Mouse (Mus musculus): ENCODE measurements around the gene Arhgap31. TPM values are rescaled to one million over a fixed set of nuclear protein-coding genes. Genes with fewer than 3 reads are reported as not detected.
A peak's percentile ranks its signal among the peaks of the same experiment; 100 is the strongest.

The Arhgap31 gene
- polyA plus RNA-seq, 1 experiment from 2014 or later: 43.1 TPM

- no peaks in the 10 kb centered on the region for H3K27me3 ChIP-seq (replicated peaks)
- WGBS: 47% methylated on average over 11 of the region's 11 CpGs
- H3K4me3 ChIP-seq: no peak overlapping the region
- peaks cover 59% of the 10 kb centered on the region for H3K36me3 ChIP-seq
- H3K9ac ChIP-seq: no peak overlapping the region
- no peaks in the 10 kb centered on the region for H3K9me3 ChIP-seq (replicated peaks)
- peak overlapping the region; percentile 13 for H3K4me2 ChIP-seq
- peak overlapping the region; percentile 81 for H3K27ac ChIP-seq (ENCODE audit: poor library complexity, severe bottlenecking)
- peaks cover 84% of the 10 kb centered on the region for H3K4me1 ChIP-seq (replicated peaks)
- ATAC-seq (ENCODE audit: insufficient number of reproducible peaks, low FRiP score): no peak
Measured at GRCm38 (mm10) chr16:38624303-38624702, 88.8 kb downstream of the Arhgap31 start.

- no peak overlapping the region for H3K9ac ChIP-seq
- H3K4me3 ChIP-seq: no peak overlapping the region
- no peaks in the 10 kb centered on the region for H3K9me3 ChIP-seq (replicated peaks)
- H3K4me2 ChIP-seq: no peak overlapping the region
- ATAC-seq (ENCODE audit: insufficient number of reproducible peaks, low FRiP score): no peak
- H3K4me1 ChIP-seq (replicated peaks): peaks cover 64% of the 10 kb centered on the region
- H3K27me3 ChIP-seq (replicated peaks): no peaks in the 10 kb centered on the region
- WGBS: 65% methylated on average over 2 of the region's 2 CpGs
- 0 out of 2 replicates have a peak overlapping the region, but pooled peaks have one; percentile 2 for H3K27ac ChIP-seq (ENCODE audit: poor library complexity, severe bottlenecking)
- H3K36me3 ChIP-seq: peaks cover 72% of the 10 kb centered on the region
Measured at GRCm38 (mm10) chr16:38622283-38622682, 90.8 kb downstream of the Arhgap31 start.

DNA sequence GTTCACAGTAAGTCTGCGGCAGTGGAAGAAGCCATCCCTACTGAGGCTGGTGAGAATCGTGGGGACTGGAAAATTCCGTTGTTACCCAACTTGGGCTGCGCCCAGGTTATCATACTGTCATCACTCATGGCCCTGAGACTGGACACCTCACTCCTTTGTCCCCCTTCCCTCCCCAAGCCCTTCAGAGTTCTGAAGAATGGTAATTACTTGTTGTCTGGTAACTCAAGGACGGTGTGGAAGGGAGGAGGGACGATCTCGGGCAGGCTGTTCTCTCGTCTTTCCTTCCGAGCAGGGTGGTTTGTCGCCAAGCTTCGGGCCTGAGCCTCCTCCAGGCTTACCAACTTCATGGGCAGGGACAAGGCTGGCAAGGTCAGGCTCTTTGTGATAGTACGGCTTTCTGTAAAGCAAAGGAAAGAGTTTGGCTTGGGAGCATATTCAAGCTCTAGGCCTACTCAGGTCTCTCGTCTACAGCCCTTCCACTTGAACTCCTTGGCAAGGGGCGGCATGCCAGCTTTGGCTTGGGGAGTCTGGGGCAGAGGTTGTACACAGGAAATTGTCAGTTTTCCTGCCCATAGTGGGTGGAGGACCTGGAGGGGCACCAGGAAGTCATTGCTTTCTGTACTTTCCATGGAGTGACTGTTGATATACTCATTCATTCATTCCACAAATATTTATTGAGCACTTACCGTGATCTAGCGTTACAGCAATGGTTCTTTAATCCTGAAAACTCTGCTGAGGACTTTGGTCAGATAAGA lies 92.2 kb downstream of the Arhgap31 start:
- Histone ChIP-seq H3K36me3 (peaks cover 84% of the 10 kb centered on the region), H3K4me3 (no peak overlapping the region), H3K27ac (ENCODE audit: poor library complexity, severe bottlenecking) (peak overlapping the region; percentile 66; the same call in 1 of the 2 replicates), H3K9me3 (replicated peaks) (no peaks in the 10 kb centered on the region), H3K4me1 (replicated peaks) (peaks cover 50% of the 10 kb centered on the region), H3K27me3 (replicated peaks) (no peaks in the 10 kb centered on the region), H3K4me2 (no peak overlapping the region), H3K9ac (no peak overlapping the region)
- WGBS: 60% methylated on average over 16 of the region's 16 CpGs
- no peak for ATAC-seq (ENCODE audit: insufficient number of reproducible peaks, low FRiP score)

DNA sequence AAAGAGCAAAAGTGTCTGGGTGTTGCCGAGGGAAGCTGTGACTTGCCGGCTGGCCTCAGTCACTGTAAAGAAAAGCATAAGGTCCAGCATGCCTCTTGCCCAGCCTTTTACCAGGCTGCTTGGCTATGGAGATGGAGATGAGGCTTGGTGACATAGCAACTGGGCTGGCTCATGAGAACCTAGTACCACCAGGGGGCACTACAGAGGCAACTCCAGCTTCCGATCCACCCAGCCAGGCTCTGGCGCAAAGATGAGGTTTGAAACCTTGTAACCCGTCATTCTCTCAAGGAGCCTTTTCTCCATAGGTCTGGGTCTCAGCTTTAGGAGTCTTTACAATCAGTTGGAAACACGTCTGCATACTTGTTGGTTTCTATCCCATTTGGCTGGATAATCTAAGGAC lies 94.0 kb downstream of the Arhgap31 start:
- 26% methylated on average over 6 of the region's 6 CpGs for WGBS
- ATAC-seq (ENCODE audit: insufficient number of reproducible peaks, low FRiP score): no peak

GRCm38 (mm10) chr16:38617977-38618376 lies 95.1 kb downstream of the Arhgap31 start:
- Histone ChIP-seq H3K9me3 (replicated peaks) (peaks cover 9% of the 10 kb centered on the region; the same call in 1 of the 2 replicates), H3K27me3 (replicated peaks) (no peaks in the 10 kb centered on the region), H3K4me1 (replicated peaks) (peaks cover 22% of the 10 kb centered on the region), H3K9ac (no peak overlapping the region), H3K4me3 (no peak overlapping the region), H3K36me3 (peaks cover 86% of the 10 kb centered on the region), H3K4me2 (no peak overlapping the region), H3K27ac (ENCODE audit: poor library complexity, severe bottlenecking) (no peak overlapping the region)
- no peak for ATAC-seq (ENCODE audit: insufficient number of reproducible peaks, low FRiP score)
- 93% methylated on average over 13 of the region's 13 CpGs for WGBS

More for the DNA sequence above, 94.0 kb downstream of the Arhgap31 start:
- Histone ChIP-seq H3K27me3 (replicated peaks) (no peaks in the 10 kb centered on the region), H3K9ac (no peak overlapping the region), H3K4me1 (replicated peaks) (peaks cover 32% of the 10 kb centered on the region), H3K4me2 (no peak overlapping the region), H3K27ac (ENCODE audit: poor library complexity, severe bottlenecking) (no peak overlapping the region), H3K36me3 (peaks cover 86% of the 10 kb centered on the region), H3K4me3 (no peak overlapping the region), H3K9me3 (replicated peaks) (peaks cover 9% of the 10 kb centered on the region; the same call in 1 of the 2 replicates)

DNA sequence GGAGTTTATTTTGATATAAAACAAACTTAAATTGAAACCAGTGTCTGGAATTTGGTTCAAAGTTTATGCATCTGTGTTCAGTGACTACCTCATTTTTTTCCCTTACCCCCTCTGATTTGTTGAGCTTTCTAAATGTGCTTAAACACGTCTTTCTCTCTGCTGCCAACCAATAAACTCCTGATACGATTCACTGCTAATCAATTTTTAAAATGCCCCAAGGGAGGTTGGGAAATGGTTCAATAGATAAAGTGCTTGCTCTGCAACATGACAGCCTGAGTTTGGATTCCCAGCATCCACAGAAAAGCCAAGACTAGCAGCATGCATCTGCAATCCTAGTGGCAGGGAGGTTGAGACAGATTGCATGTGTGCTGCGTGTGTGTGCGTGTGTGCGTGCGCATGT lies 99.4 kb downstream of the Arhgap31 start:
- H3K9me3 ChIP-seq (replicated peaks): peaks cover 17% of the 10 kb centered on the region; the same call in 1 of the 2 replicates
- H3K4me2 ChIP-seq: no peak overlapping the region
- peaks cover 94% of the 10 kb centered on the region for H3K36me3 ChIP-seq
- H3K27ac ChIP-seq (ENCODE audit: poor library complexity, severe bottlenecking): no peak overlapping the region
- ATAC-seq (ENCODE audit: insufficient number of reproducible peaks, low FRiP score): no peak
- no peak overlapping the region for H3K4me3 ChIP-seq
- H3K27me3 ChIP-seq (replicated peaks): no peaks in the 10 kb centered on the region
- no peaks in the 10 kb centered on the region for H3K4me1 ChIP-seq (replicated peaks)
- H3K9ac ChIP-seq: no peak overlapping the region
- 89% methylated on average over 6 of the region's 6 CpGs for WGBS

DNA sequence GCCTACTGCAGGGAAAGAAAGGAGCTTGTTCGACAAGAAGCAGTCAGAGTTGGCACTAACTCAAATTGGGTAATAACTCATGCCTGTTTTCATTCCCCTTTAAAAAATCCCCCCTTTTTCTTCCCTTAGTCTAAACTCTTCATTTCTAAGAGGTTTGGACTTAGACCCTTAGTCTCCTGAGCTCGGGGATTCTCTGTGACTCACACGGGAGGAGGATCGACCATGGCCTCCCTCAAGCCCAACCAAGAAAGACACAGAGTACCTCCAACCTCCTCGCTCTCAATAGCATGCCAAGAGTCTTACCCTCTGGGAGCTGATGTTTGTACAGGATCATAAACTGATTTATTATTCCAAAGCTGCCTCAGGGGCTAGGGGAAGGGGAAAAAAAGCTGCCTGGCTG lies 100.4 kb downstream of the Arhgap31 start:
- H3K4me1 ChIP-seq (replicated peaks): no peaks in the 10 kb centered on the region
- H3K9ac ChIP-seq: no peak overlapping the region
- H3K9me3 ChIP-seq (replicated peaks): peaks cover 17% of the 10 kb centered on the region; the same call in 1 of the 2 replicates
- H3K27me3 ChIP-seq (replicated peaks): no peaks in the 10 kb centered on the region
- H3K4me3 ChIP-seq: no peak overlapping the region
- no peak for ATAC-seq (ENCODE audit: insufficient number of reproducible peaks, low FRiP score)
- H3K27ac ChIP-seq (ENCODE audit: poor library complexity, severe bottlenecking): no peak overlapping the region
- no peak overlapping the region for H3K4me2 ChIP-seq
- WGBS: 83% methylated on average over 5 of the region's 5 CpGs
- peaks cover 95% of the 10 kb centered on the region for H3K36me3 ChIP-seq

DNA sequence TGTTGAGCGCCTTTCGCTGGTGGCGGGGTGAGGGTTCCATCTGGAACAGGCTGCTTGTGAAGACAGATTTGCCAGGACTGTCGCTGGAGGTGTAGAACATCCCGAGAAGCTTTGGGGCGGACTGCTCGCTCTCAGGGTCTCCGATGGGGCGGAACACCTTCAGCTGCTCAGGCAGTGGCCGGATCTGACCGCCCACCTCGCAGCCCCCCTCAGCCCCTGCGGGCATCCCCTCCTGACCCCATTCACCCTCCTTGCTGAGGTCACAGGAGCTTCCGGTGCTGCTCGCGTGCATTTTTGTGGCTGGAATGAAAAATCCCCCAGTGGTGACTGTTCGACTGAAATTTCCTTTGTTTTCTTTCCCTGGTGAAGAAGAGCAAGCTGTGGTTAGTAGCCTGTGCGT lies 104.0 kb downstream of the Arhgap31 start:
- Histone ChIP-seq H3K4me1 (replicated peaks) (no peaks in the 10 kb centered on the region), H3K9ac (no peak overlapping the region), H3K36me3 (peaks cover 96% of the 10 kb centered on the region), H3K9me3 (replicated peaks) (peaks cover 8% of the 10 kb centered on the region; the same call in 1 of the 2 replicates), H3K27me3 (replicated peaks) (no peaks in the 10 kb centered on the region), H3K4me2 (no peak overlapping the region), H3K4me3 (no peak overlapping the region), H3K27ac (ENCODE audit: poor library complexity, severe bottlenecking) (no peak overlapping the region)
- ATAC-seq (ENCODE audit: insufficient number of reproducible peaks, low FRiP score): no peak
- WGBS: 70% methylated on average over 18 of the region's 18 CpGs

GRCm38 (mm10) chr16:38608687-38609086 lies 104.4 kb downstream of the Arhgap31 start:
- 74% methylated on average over 12 of the region's 12 CpGs for WGBS
- no peak for ATAC-seq (ENCODE audit: insufficient number of reproducible peaks, low FRiP score)
- Histone ChIP-seq H3K9me3 (replicated peaks) (peaks cover 8% of the 10 kb centered on the region; the same call in 1 of the 2 replicates), H3K4me2 (no peak overlapping the region), H3K27me3 (replicated peaks) (no peaks in the 10 kb centered on the region), H3K36me3 (peaks cover 96% of the 10 kb centered on the region), H3K9ac (no peak overlapping the region), H3K4me3 (no peak overlapping the region), H3K4me1 (replicated peaks) (no peaks in the 10 kb centered on the region), H3K27ac (ENCODE audit: poor library complexity, severe bottlenecking) (no peak overlapping the region)

GRCm38 (mm10) chr16:38606509-38606908 lies 106.6 kb downstream of the Arhgap31 start:
- Histone ChIP-seq H3K36me3 (peaks cover 96% of the 10 kb centered on the region), H3K4me1 (replicated peaks) (no peaks in the 10 kb centered on the region), H3K9ac (no peak overlapping the region), H3K4me2 (no peak overlapping the region), H3K27ac (ENCODE audit: poor library complexity, severe bottlenecking) (no peak overlapping the region), H3K9me3 (replicated peaks) (peaks cover 8% of the 10 kb centered on the region; the same call in 1 of the 2 replicates), H3K27me3 (replicated peaks) (no peaks in the 10 kb centered on the region), H3K4me3 (no peak overlapping the region)
- 84% methylated on average over 7 of the region's 7 CpGs for WGBS
- no peak for ATAC-seq (ENCODE audit: insufficient number of reproducible peaks, low FRiP score)

GRCm38 (mm10) chr16:38602989-38603804 lies 109.9 kb downstream of the Arhgap31 start:
- Histone ChIP-seq H3K4me1 (replicated peaks) (no peaks in the 10 kb centered on the region), H3K27me3 (replicated peaks) (no peaks in the 10 kb centered on the region), H3K9ac (no peak overlapping the region), H3K27ac (ENCODE audit: poor library complexity, severe bottlenecking) (no peak overlapping the region), H3K4me3 (no peak overlapping the region), H3K9me3 (replicated peaks) (no peaks in the 10 kb centered on the region), H3K36me3 (peaks cover 94% of the 10 kb centered on the region), H3K4me2 (no peak overlapping the region)
- ATAC-seq (ENCODE audit: insufficient number of reproducible peaks, low FRiP score): no peak
- WGBS: 48% methylated on average over 11 of the region's 11 CpGs
